Mouse (Mus musculus) thymus, postnatal 4 days (tissue): Measurements from ENCODE around the gene Rimkla.
"Not testable (repeated sequence)": the region's sequence is repeated elsewhere in the genome, so short reads cannot be mapped to it uniquely, and the experiment has no call there.

Experiments used
- DNase-seq: peaks from one replicate; pipeline ENCODE4 v3.0.0; 2021

The Rimkla gene

GRCm38 (mm10) chr4:119492291-119492932 lies at the start of gene Rimkla:
Gene Rimkla, minus strand, starts transcription at chr4:119492628.
- peak; percentile 83 for DNase-seq

- DNase-seq = no peak
Measured at GRCm38 (mm10) chr4:119540533-119540890, 48.1 kb upstream of the Rimkla start.

- peak; percentile 82 for DNase-seq
Measured at GRCm38 (mm10) chr4:119539836-119540532, 47.6 kb upstream of the Rimkla start.

- DNase-seq = peak; percentile 98
Measured at GRCm38 (mm10) chr4:119539031-119539824, 46.8 kb upstream of the Rimkla start, which contains the start of gene Frg2f1. Gene Frg2f1, minus strand, starts transcription at chr4:119539529.

- DNase-seq = no peak
Measured at GRCm38 (mm10) chr4:119537436-119537835, 45.0 kb upstream of the Rimkla start.

GRCm38 (mm10) chr4:119536615-119537014 lies 44.2 kb upstream of the Rimkla start, which contains the start of gene Foxj3:
Gene Foxj3, plus strand, starts transcription at chr4:119537004.
- DNase-seq = not testable (repeated sequence)

GRCm38 (mm10) chr4:119535103-119535502 lies 42.7 kb upstream of the Rimkla start:
- DNase-seq = no peak

GRCm38 (mm10) chr4:119531813-119532212 lies 39.4 kb upstream of the Rimkla start:
- DNase-seq = no peak

GRCm38 (mm10) chr4:119526329-119526845 lies 34.0 kb upstream of the Rimkla start:
- no peak for DNase-seq

- no peak for DNase-seq
Measured at GRCm38 (mm10) chr4:119524466-119524865, 32.0 kb upstream of the Rimkla start.

- no peak for DNase-seq
Measured at GRCm38 (mm10) chr4:119524010-119524409, 31.6 kb upstream of the Rimkla start.

- DNase-seq = no peak
Measured at GRCm38 (mm10) chr4:119523575-119523974, 31.1 kb upstream of the Rimkla start.

- no peak for DNase-seq
Measured at GRCm38 (mm10) chr4:119512731-119513141, 20.3 kb upstream of the Rimkla start.

GRCm38 (mm10) chr4:119511591-119511990 lies 19.2 kb upstream of the Rimkla start:
- peak; percentile 12 for DNase-seq

- DNase-seq = no peak
Measured at GRCm38 (mm10) chr4:119498319-119498848, 6.0 kb upstream of the Rimkla start.

- DNase-seq = no peak
Measured at GRCm38 (mm10) chr4:119492933-119493327, 502 bp upstream of the Rimkla start.

- peak; percentile 74 for DNase-seq
Measured at GRCm38 (mm10) chr4:119490806-119491205, 1.6 kb downstream of the Rimkla start.

- no peak for DNase-seq
Measured at GRCm38 (mm10) chr4:119489666-119490065, 2.8 kb downstream of the Rimkla start.

GRCm38 (mm10) chr4:119484882-119485281 lies 7.5 kb downstream of the Rimkla start:
- no peak for DNase-seq

GRCm38 (mm10) chr4:119483051-119483450 lies 9.4 kb downstream of the Rimkla start:
- DNase-seq = peak; percentile 53

GRCm38 (mm10) chr4:119473150-119473549 lies 19.3 kb downstream of the Rimkla start:
- no peak for DNase-seq

- DNase-seq = no peak
Measured at GRCm38 (mm10) chr4:119472545-119472944, 19.9 kb downstream of the Rimkla start.
